Mouse (Mus musculus): ENCODE data around the gene Slc30a7. TPM values are rescaled to one million over a fixed set of nuclear protein-coding genes. Genes with fewer than 3 reads are reported as not detected.

Gene Slc30a7
- polyA plus RNA-seq, 1 experiment from 2014 or later: 30.1 TPM

GRCm38 (mm10) chr3:115902301-115902956 is 104.8 kb downstream of the Slc30a7 start:
- no peaks in the 10 kb centered on the region for H3K9me3 ChIP-seq
- no peak for ATAC-seq (ENCODE audit: insufficient number of reproducible peaks, insufficient read depth, low FRiP score, low TSS enrichment, low read depth)
- no peaks in the 10 kb centered on the region for H3K27me3 ChIP-seq
- H3K9ac ChIP-seq (replicated peaks): no peak overlapping the region
- H3K4me2 ChIP-seq: no peak overlapping the region
- H3K36me3 ChIP-seq: peaks cover 12% of the 10 kb centered on the region
- H3K4me3 ChIP-seq (replicated peaks): no peak overlapping the region
- H3K27ac ChIP-seq: no peak overlapping the region
- WGBS: 84% methylated on average over 9 of the region's 9 CpGs
- H3K4me1 ChIP-seq (replicated peaks): no peaks in the 10 kb centered on the region

GRCm38 (mm10) chr3:115898354-115898948 is 108.8 kb downstream of the Slc30a7 start:
- no peak overlapping the region for H3K4me2 ChIP-seq
- no peaks in the 10 kb centered on the region for H3K9me3 ChIP-seq
- peaks cover 14% of the 10 kb centered on the region; the same call in 1 of the 2 replicates for H3K36me3 ChIP-seq
- no peak overlapping the region for H3K9ac ChIP-seq (replicated peaks)
- 80% methylated on average over 3 of the region's 3 CpGs for WGBS
- no peaks in the 10 kb centered on the region for H3K27me3 ChIP-seq
- H3K27ac ChIP-seq: no peak overlapping the region
- H3K4me1 ChIP-seq (replicated peaks): no peaks in the 10 kb centered on the region
- ATAC-seq (ENCODE audit: insufficient number of reproducible peaks, insufficient read depth, low FRiP score, low TSS enrichment, low read depth): no peak
- no peak overlapping the region for H3K4me3 ChIP-seq (replicated peaks)

GRCm38 (mm10) chr3:115893166-115893565 is 114.0 kb downstream of the Slc30a7 start:
- WGBS: 90% methylated on average over 2 of the region's 2 CpGs
- ATAC-seq (ENCODE audit: insufficient number of reproducible peaks, insufficient read depth, low FRiP score, low TSS enrichment, low read depth): no peak
- H3K27me3 ChIP-seq: no peaks in the 10 kb centered on the region
- H3K4me2 ChIP-seq: no peak overlapping the region
- H3K36me3 ChIP-seq: peaks cover 7% of the 10 kb centered on the region; the same call in 1 of the 2 replicates
- no peak overlapping the region for H3K4me3 ChIP-seq (replicated peaks)
- H3K9ac ChIP-seq (replicated peaks): no peak overlapping the region
- no peak overlapping the region for H3K27ac ChIP-seq
- peaks cover 3% of the 10 kb centered on the region; the same call in 1 of the 2 replicates for H3K4me1 ChIP-seq (replicated peaks)
- no peaks in the 10 kb centered on the region for H3K9me3 ChIP-seq

- WGBS: 86% methylated on average over 4 of the region's 4 CpGs
- H3K9ac ChIP-seq (replicated peaks): no peak overlapping the region
- no peaks in the 10 kb centered on the region for H3K9me3 ChIP-seq
- no peaks in the 10 kb centered on the region for H3K27me3 ChIP-seq
- H3K27ac ChIP-seq: no peak overlapping the region
- no peak for ATAC-seq (ENCODE audit: insufficient number of reproducible peaks, insufficient read depth, low FRiP score, low TSS enrichment, low read depth)
- no peak overlapping the region for H3K4me3 ChIP-seq (replicated peaks)
- H3K36me3 ChIP-seq: peaks cover 7% of the 10 kb centered on the region; the same call in 1 of the 2 replicates
- peaks cover 3% of the 10 kb centered on the region; the same call in 1 of the 2 replicates for H3K4me1 ChIP-seq (replicated peaks)
- H3K4me2 ChIP-seq: no peak overlapping the region
These were observed 114.9 kb downstream of the Slc30a7 start for GRCm38 (mm10) chr3:115892341-115892740.

Small RNAs within 50 kb of the gene (microRNA-seq; reads per million reads assigned to microRNA genes)
- not detected for gene Mir669n

Other genes with a start within 250 kb of the Slc30a7 start
- 25.7 and 25.8 TPM in 2 replicates for gene Dph5, start 119.6 kb downstream of the Slc30a7 start, polyA plus RNA-seq (2016; fragmentation: Nextera tagmentation; extraction: Ambion mirVana)
- 17.0 and 19.9 TPM in 2 replicates for gene Extl2, start 56 bp upstream of the Slc30a7 start, polyA plus RNA-seq (2016; fragmentation: Nextera tagmentation; extraction: Ambion mirVana)
- 77.8 and 87.7 TPM in 2 replicates for gene Vcam1, start 122.3 kb upstream of the Slc30a7 start, polyA plus RNA-seq (2016; fragmentation: Nextera tagmentation; extraction: Ambion mirVana)
- 1.2 and 1.8 TPM in 2 replicates for gene Gpr88, start 246.1 kb upstream of the Slc30a7 start, polyA plus RNA-seq (2016; fragmentation: Nextera tagmentation; extraction: Ambion mirVana)

Measured in limb, embryonic 12.5 days (tissue).